In the genomic region with DNA sequence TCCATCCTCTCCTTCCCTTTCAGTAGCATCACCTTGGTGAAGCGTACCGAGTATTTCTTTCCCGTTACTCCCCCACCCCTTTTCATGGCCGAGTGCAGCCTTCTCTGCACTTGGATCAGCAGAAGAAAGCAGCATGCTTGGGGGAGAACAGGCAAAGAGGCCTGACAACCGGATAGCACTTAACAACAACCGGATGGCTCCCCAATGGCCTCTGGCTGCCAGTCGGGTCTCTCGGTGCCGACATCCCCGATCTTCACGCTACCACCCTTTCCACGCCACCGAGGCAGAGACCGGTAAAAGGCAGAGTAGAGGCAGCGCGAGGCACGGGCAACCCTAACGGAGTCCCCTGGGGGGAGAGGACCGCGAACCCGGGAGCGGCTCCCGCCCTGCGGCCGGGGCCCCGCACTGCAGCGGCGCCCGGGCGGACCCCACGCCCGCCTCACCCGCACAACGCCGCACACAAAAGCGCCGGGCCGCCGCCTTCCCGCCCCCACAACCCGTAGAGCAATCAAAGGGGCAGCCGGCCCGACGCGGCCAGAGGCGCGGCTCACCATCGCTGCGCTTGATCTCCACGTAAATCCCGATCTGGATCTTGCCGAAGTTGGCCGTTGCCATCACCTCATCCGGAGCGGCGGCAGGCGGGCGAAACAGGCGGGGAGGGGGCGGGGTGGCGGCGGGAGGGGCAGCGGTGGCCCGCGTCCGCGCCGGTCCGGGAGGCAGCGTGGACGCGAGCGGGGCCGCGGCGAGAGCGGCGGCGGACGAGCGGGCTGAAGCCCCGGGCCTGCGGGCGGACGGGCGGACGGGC, we compare ENCODE assay signal across 8 mouse cellular contexts. TPM values are rescaled to one million over a fixed set of nuclear protein-coding genes. Genes with fewer than 3 reads are reported as not detected.
DNase-seq lines count a peak whose midpoint lies in the region; ATAC-seq lines count a peak whose summit lies in the region.

A gene (minus strand): TSS at position 666 of the 805 bp plus-strand sequence.

- peak within 1 kb of the TSS; percentile 80 for H3K4me3 ChIP-seq in embryonic facial prominence, embryonic 14.5 days (ENCODE audit: low read depth, low read length)

- peak within 1 kb of the TSS; percentile 83 for H3K4me2 ChIP-seq in embryonic facial prominence, embryonic 14.5 days (ENCODE audit: low read depth, low read length)

- H3K4me1 ChIP-seq in embryonic facial prominence, embryonic 14.5 days (ENCODE audit: control insufficient read depth, insufficient read depth, low read length): peaks cover 2% of the 10 kb centered on the region; the same call in 1 of the 2 replicates

- under 1% methylated on average over 17 of the region's 87 CpGs for WGBS in embryonic facial prominence, embryonic 14.5 days

- no peaks in the 10 kb centered on the region for H3K36me3 ChIP-seq in embryonic facial prominence, embryonic 14.5 days (ENCODE audit: control insufficient read depth, insufficient read depth, low read length)

- DNase-seq in layer of hippocampus, adult 11-12 months (ENCODE audit: low spot score): peak; percentile 44
- DNase-seq in layer of hippocampus, adult 9-10 months (ENCODE audit: low spot score): no peak
- DNase-seq in embryonic facial prominence, embryonic 14.5 days (ENCODE audit: low spot score): peak; percentile 48
- DNase-seq in heart, adult 9 months (ENCODE audit: low spot score in 2 of 2): peak; percentile 25 to 43
- peak; percentile 39 for DNase-seq in kidney, adult 9 months
- DNase-seq in liver: peak; percentile 66
- DNase-seq in spleen, postnatal 4 days (ENCODE audit: low spot score in 2 of 2): peak; percentile 52 to 81

- H3K9ac ChIP-seq in embryonic facial prominence, embryonic 14.5 days (ENCODE audit: low read depth, low read length): peak within 1 kb of the TSS; percentile 88

- H3K9me3 ChIP-seq in embryonic facial prominence, embryonic 14.5 days (ENCODE audit: control insufficient read depth, low read length): no peaks in the 10 kb centered on the region

- no peaks in the 10 kb centered on the region for H3K27me3 ChIP-seq in embryonic facial prominence, embryonic 14.5 days (replicated peaks; ENCODE audit: control insufficient read depth, insufficient read depth, low read length)

- peak; percentile 66 for ATAC-seq in embryonic facial prominence, embryonic 14.5 days (ENCODE audit: low read depth)
- peak; percentile 44; the same call in 1 of the 2 replicates for ATAC-seq in monocyte, adult 5-6 weeks (replicated peaks; ENCODE audit: insufficient number of reproducible peaks, low FRiP score, low TSS enrichment, poor library complexity, severe bottlenecking)

- peak within 1 kb of the TSS; percentile 94 for H3K27ac ChIP-seq in embryonic facial prominence, embryonic 14.5 days (replicated peaks; ENCODE audit: low read depth, low read length)

RNA-seq across cellular contexts. Expression of the gene that starts here (rescaled TPM):
- 24.3 and 25.6 TPM in 2 replicates for polyA plus RNA-seq in embryonic facial prominence, embryonic 14.5 days (2014; fragmentation: Nextera tagmentation; extraction: Ambion mirVana)
- total RNA-seq in monocyte, adult 5-6 weeks (2017): 10.7 to 49.6 TPM (median 27.6 TPM) in 3 replicates
